Mouse (Mus musculus): Measurements from ENCODE around the gene Nudcd3. TPM values are rescaled to one million over a fixed set of nuclear protein-coding genes. Genes with fewer than 3 reads are reported as not detected.

The Nudcd3 gene
- polyA plus RNA-seq, 1 experiment from 2014 or later, result 47.9 TPM

DNA sequence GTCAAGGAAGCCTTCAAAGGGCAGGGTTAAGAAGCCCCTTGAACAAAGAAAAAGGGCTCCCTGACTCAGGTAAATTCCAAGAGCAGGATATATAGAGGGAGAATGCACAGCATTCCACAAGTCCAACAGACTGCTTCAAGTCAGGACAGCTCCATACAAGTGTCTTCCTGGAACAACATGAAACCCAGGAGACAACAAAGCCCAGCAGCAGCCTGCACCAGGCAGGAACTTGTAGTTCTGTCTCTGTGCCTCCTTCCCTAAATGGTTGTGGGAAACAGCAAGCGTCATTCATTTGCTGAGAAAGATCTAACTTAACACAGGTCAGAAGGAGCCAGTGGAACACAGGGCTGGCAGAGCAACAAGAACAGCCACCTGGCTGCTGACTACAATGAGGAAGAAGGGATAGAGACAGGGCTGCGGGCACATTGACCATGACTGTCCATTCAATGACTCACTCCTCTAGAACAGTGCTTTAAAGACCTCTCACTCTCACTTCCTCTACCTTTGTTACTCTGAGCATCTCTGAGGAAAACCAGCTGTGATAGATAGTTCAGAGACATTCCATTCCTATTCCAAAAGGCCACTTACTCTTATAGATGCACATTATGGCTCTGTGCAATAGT lies 31.1 kb downstream of the Nudcd3 start:
- DNase-seq (ENCODE audit: low spot score) (no peak), ATAC-seq (replicated peaks; ENCODE audit: low FRiP score) (no peak)
- WGBS, result 93% methylated on average over 2 of the region's 2 CpGs

GRCm38 (mm10) chr11:6166351-6166750 lies 33.9 kb downstream of the Nudcd3 start:
- Histone ChIP-seq H3K27me3 (ENCODE audit: control insufficient read depth, insufficient read depth, low read length) (no peaks in the 10 kb centered on the region), H3K4me1 (replicated peaks; ENCODE audit: control insufficient read depth, insufficient read depth, low read length) (no peaks in the 10 kb centered on the region), H3K9me3 (ENCODE audit: control insufficient read depth, low read length) (no peaks in the 10 kb centered on the region), H3K36me3 (ENCODE audit: control insufficient read depth, insufficient read depth, low read length) (no peaks in the 10 kb centered on the region), H3K9ac (ENCODE audit: low read length) (no peak overlapping the region), H3K4me3 (ENCODE audit: low read depth, low read length) (no peak overlapping the region), H3K27ac (ENCODE audit: low read depth, low read length) (no peak overlapping the region), H3K4me2 (ENCODE audit: low read depth, low read length, severe bottlenecking) (no peak overlapping the region)
- no peak for ATAC-seq (replicated peaks; ENCODE audit: low FRiP score)
- no peak for DNase-seq (ENCODE audit: low spot score)
- 95% methylated on average over 12 of the region's 12 CpGs for WGBS

More for the DNA sequence above, 31.1 kb downstream of the Nudcd3 start:
- Histone ChIP-seq H3K4me3 (ENCODE audit: low read depth, low read length) (no peak overlapping the region), H3K9me3 (ENCODE audit: control insufficient read depth, low read length) (no peaks in the 10 kb centered on the region), H3K4me1 (replicated peaks; ENCODE audit: control insufficient read depth, insufficient read depth, low read length) (no peaks in the 10 kb centered on the region), H3K9ac (ENCODE audit: low read length) (no peak overlapping the region), H3K27me3 (ENCODE audit: control insufficient read depth, insufficient read depth, low read length) (no peaks in the 10 kb centered on the region), H3K4me2 (ENCODE audit: low read depth, low read length, severe bottlenecking) (no peak overlapping the region), H3K36me3 (ENCODE audit: control insufficient read depth, insufficient read depth, low read length) (no peaks in the 10 kb centered on the region), H3K27ac (ENCODE audit: low read depth, low read length) (no peak overlapping the region)

- Histone ChIP-seq H3K4me2 (ENCODE audit: low read depth, low read length, severe bottlenecking) (no peak overlapping the region), H3K4me3 (ENCODE audit: low read depth, low read length) (no peak overlapping the region), H3K36me3 (ENCODE audit: control insufficient read depth, insufficient read depth, low read length) (no peaks in the 10 kb centered on the region), H3K9me3 (ENCODE audit: control insufficient read depth, low read length) (no peaks in the 10 kb centered on the region), H3K4me1 (replicated peaks; ENCODE audit: control insufficient read depth, insufficient read depth, low read length) (no peaks in the 10 kb centered on the region), H3K27me3 (ENCODE audit: control insufficient read depth, insufficient read depth, low read length) (no peaks in the 10 kb centered on the region), H3K27ac (ENCODE audit: low read depth, low read length) (no peak overlapping the region), H3K9ac (ENCODE audit: low read length) (no peak overlapping the region)
- 94% methylated on average over 7 of the region's 7 CpGs for WGBS
- DNase-seq (ENCODE audit: low spot score), result no peak
- no peak for ATAC-seq (replicated peaks; ENCODE audit: low FRiP score)
Measured at GRCm38 (mm10) chr11:6165391-6166081, 34.7 kb downstream of the Nudcd3 start.

DNA sequence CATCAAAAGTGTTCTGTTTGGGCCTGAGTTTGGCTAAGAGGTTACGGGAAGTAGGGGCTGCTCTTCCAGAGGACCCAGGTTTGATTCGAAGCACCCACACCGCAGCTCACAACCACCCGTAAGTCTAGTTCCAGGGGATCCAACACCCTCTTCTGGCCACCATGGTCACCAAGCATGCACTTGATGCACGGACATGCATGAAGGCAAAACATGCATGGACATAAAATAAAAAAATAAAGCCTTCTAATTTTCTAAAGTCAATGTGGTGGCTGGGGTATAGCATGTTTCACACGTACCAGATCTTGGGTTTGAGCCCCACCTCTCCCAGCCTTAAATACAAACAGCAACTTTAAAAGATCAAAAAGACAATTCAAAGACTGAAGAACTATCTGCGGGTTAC lies 35.4 kb downstream of the Nudcd3 start:
- H3K4me2 ChIP-seq (ENCODE audit: low read depth, low read length, severe bottlenecking), result no peak overlapping the region
- no peaks in the 10 kb centered on the region for H3K36me3 ChIP-seq (ENCODE audit: control insufficient read depth, insufficient read depth, low read length)
- H3K27me3 ChIP-seq (ENCODE audit: control insufficient read depth, insufficient read depth, low read length), result no peaks in the 10 kb centered on the region
- DNase-seq (ENCODE audit: low spot score) (no peak), ATAC-seq (replicated peaks; ENCODE audit: low FRiP score) (no peak)
- H3K9ac ChIP-seq (ENCODE audit: low read length), result no peak overlapping the region
- no peaks in the 10 kb centered on the region for H3K4me1 ChIP-seq (replicated peaks; ENCODE audit: control insufficient read depth, insufficient read depth, low read length)
- H3K9me3 ChIP-seq (ENCODE audit: control insufficient read depth, low read length), result no peaks in the 10 kb centered on the region
- H3K4me3 ChIP-seq (ENCODE audit: low read depth, low read length), result no peak overlapping the region
- WGBS, result 97% methylated on average over 7 of the region's 7 CpGs
- H3K27ac ChIP-seq (ENCODE audit: low read depth, low read length), result no peak overlapping the region

- Histone ChIP-seq H3K9me3 (ENCODE audit: control insufficient read depth, low read length) (no peaks in the 10 kb centered on the region), H3K27me3 (ENCODE audit: control insufficient read depth, insufficient read depth, low read length) (no peaks in the 10 kb centered on the region), H3K27ac (ENCODE audit: low read depth, low read length) (no peak overlapping the region), H3K9ac (ENCODE audit: low read length) (no peak overlapping the region), H3K4me1 (replicated peaks; ENCODE audit: control insufficient read depth, insufficient read depth, low read length) (no peaks in the 10 kb centered on the region), H3K4me3 (ENCODE audit: low read depth, low read length) (no peak overlapping the region), H3K4me2 (ENCODE audit: low read depth, low read length, severe bottlenecking) (no peak overlapping the region), H3K36me3 (ENCODE audit: control insufficient read depth, insufficient read depth, low read length) (no peaks in the 10 kb centered on the region)
- DNase-seq (ENCODE audit: low spot score) (no peak), ATAC-seq (replicated peaks; ENCODE audit: low FRiP score) (no peak)
- WGBS, result 92% methylated on average over 12 of the region's 12 CpGs
Measured at GRCm38 (mm10) chr11:6163706-6164105, 36.5 kb downstream of the Nudcd3 start.

DNA sequence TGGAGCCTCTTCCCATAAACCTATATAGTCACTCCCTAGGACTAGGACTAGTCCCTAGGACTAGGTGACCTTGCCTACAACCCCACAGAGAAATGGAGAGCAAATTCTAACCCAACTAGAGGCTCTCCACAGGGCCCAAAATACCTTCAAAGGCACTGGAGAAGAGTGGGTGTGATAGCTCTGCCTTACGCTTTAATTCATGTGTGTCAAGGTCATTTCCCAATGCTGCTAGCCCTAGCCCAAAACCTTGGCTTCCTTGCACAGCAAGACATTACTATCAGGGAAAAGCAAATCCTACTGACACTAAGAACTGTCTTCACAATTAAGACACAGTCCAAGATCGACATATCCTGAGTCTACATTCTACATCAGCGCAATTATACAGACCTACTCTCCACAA lies 37.2 kb downstream of the Nudcd3 start:
- Histone ChIP-seq H3K9me3 (ENCODE audit: control insufficient read depth, low read length) (no peaks in the 10 kb centered on the region), H3K9ac (ENCODE audit: low read length) (no peak overlapping the region), H3K4me3 (ENCODE audit: low read depth, low read length) (no peak overlapping the region), H3K27me3 (ENCODE audit: control insufficient read depth, insufficient read depth, low read length) (no peaks in the 10 kb centered on the region), H3K4me1 (replicated peaks; ENCODE audit: control insufficient read depth, insufficient read depth, low read length) (no peaks in the 10 kb centered on the region), H3K4me2 (ENCODE audit: low read depth, low read length, severe bottlenecking) (no peak overlapping the region), H3K36me3 (ENCODE audit: control insufficient read depth, insufficient read depth, low read length) (no peaks in the 10 kb centered on the region), H3K27ac (ENCODE audit: low read depth, low read length) (no peak overlapping the region)
- 96% methylated on average over 3 of the region's 3 CpGs for WGBS
- no peak for DNase-seq (ENCODE audit: low spot score)
- ATAC-seq (replicated peaks; ENCODE audit: low FRiP score), result no peak

DNA sequence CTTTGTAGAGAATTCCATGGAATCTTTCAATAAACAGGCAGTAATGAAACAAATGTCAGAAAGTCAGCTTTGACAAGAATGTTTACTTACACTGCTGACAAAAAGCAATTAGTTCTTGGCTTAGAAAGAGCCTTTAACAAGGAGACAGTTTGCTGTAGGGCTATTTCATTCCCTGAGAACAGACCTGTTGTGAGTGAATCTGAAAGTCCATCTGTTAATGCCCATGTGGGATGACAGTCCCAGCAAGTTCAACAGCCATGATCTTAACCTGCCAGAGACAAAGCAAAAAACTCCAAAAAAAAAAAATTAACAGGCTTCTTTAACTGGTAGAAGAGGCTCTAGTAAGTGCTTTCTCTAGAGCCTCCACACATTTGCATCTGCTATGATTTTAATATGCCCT lies 38.7 kb downstream of the Nudcd3 start:
- no peak overlapping the region for H3K4me3 ChIP-seq (ENCODE audit: low read depth, low read length)
- DNase-seq (ENCODE audit: low spot score) (no peak), ATAC-seq (replicated peaks; ENCODE audit: low FRiP score) (no peak)
- H3K36me3 ChIP-seq (ENCODE audit: control insufficient read depth, insufficient read depth, low read length), result no peaks in the 10 kb centered on the region
- H3K9me3 ChIP-seq (ENCODE audit: control insufficient read depth, low read length), result no peaks in the 10 kb centered on the region
- no peak overlapping the region for H3K4me2 ChIP-seq (ENCODE audit: low read depth, low read length, severe bottlenecking)
- no peaks in the 10 kb centered on the region for H3K4me1 ChIP-seq (replicated peaks; ENCODE audit: control insufficient read depth, insufficient read depth, low read length)
- H3K9ac ChIP-seq (ENCODE audit: low read length), result no peak overlapping the region
- H3K27me3 ChIP-seq (ENCODE audit: control insufficient read depth, insufficient read depth, low read length), result no peaks in the 10 kb centered on the region
- no peak overlapping the region for H3K27ac ChIP-seq (ENCODE audit: low read depth, low read length)

- Histone ChIP-seq H3K4me3 (ENCODE audit: low read depth, low read length) (no peak overlapping the region), H3K27me3 (ENCODE audit: control insufficient read depth, insufficient read depth, low read length) (no peaks in the 10 kb centered on the region), H3K27ac (ENCODE audit: low read depth, low read length) (no peak overlapping the region), H3K9ac (ENCODE audit: low read length) (no peak overlapping the region), H3K4me2 (ENCODE audit: low read depth, low read length, severe bottlenecking) (no peak overlapping the region), H3K36me3 (ENCODE audit: control insufficient read depth, insufficient read depth, low read length) (no peaks in the 10 kb centered on the region), H3K4me1 (replicated peaks; ENCODE audit: control insufficient read depth, insufficient read depth, low read length) (no peaks in the 10 kb centered on the region), H3K9me3 (ENCODE audit: control insufficient read depth, low read length) (no peaks in the 10 kb centered on the region)
- no peak for DNase-seq (ENCODE audit: low spot score)
- WGBS, result 88% methylated on average over 3 of the region's 3 CpGs
- no peak for ATAC-seq (replicated peaks; ENCODE audit: low FRiP score)
Measured at GRCm38 (mm10) chr11:6160663-6161271, 39.4 kb downstream of the Nudcd3 start.

All from forebrain, embryonic 11.5 days (tissue).